Mouse (Mus musculus): Measurements from ENCODE around the gene Trio.

DNA sequence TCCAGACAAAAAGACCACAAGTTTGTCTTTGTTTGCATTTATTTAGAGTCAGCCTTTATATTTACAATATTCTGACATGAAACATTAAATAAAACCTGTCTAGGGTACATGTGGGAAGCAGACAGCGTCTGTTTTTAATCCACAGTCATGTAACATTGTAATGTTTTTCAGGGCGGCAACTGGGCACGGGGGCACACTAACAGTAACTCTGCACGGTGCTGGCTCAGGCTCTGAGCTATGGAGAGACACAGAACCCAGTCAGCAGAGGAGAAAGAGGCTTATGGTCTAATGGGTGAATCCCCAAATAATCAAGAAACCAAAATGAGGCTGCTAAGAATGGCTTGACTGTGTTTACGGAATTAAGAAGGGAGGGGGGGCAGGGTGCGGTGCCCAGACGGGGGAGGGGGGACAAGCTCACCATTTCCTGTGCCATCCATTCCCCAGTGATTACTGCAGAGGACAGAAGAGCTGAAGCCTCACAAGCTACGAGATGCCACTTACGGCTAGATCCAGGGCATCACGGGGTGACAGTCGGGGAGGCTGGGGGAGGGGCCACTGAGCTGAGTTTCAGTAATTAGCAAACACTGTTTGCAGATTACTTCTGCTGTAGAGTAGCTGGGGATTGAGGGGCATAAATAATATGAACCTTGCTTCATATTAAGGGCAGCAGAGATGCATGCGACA, 255.0 kb downstream of the Trio start:
- no peak for TF ChIP-seq CTCF (IDR thresholded peaks at IDR 0.05; ENCODE audit: insufficient read depth, low read length)
- no peak for TF ChIP-seq POLR2A (IDR thresholded peaks at IDR 0.05; ENCODE audit: borderline replicate concordance, extremely low read depth, low read depth, low read length)
